Mouse (Mus musculus): ENCODE measurements at regions not wholly inside any gene's neighbourhood (a gene's known extent, or its start where the extent isn't known, plus 50 kb on each side); places are given as distances from the start of the nearest gene placed in this dataset.

GRCm38 (mm10) chr7:70972023-70972400 lies 379.3 kb downstream of the Gm10295 start:
- TF ChIP-seq CTCF (conservative IDR thresholded peaks at IDR 0.05; ENCODE audit: insufficient read depth, insufficient read length, low read depth, low read length) (no peak), POLR2A (IDR thresholded peaks at IDR 0.05; ENCODE audit: low read depth, low read length) (no peak)

Measured in kidney, adult 2 months (tissue).